Mouse (Mus musculus) heart, embryonic 13.5 days (tissue): ENCODE data around the gene Arhgap15. TPM values are rescaled to one million over a fixed set of nuclear protein-coding genes. Genes with fewer than 3 reads are reported as not detected.
A peak's percentile ranks its signal among the peaks of the same experiment; 100 is the strongest.

Source experiments
- ATAC-seq: fragments of 200-750 bp; cut with Nextera tagmentation; 2 replicates; pipeline ENCODE4 v1.8.0; 2017; ENCODE audit warnings: moderate TSS enrichment; ENCODE audit not compliant: insufficient number of reproducible peaks, low FRiP score, low TSS enrichment; ENCODE audit errors: extremely low read depth
- H3K27ac ChIP-seq: fragments of 300-500 bp; sonication (generic); replicated peaks from 2 replicates; pipeline ENCODE4 v1.5.1; 2015; ENCODE audit warnings: moderate library complexity, mild to moderate bottlenecking, inconsistent platforms
- H3K27me3 ChIP-seq: fragments of 300-500 bp; sonication (generic); replicated peaks from 2 replicates; pipeline ENCODE4 v1.6.1; 2015; ENCODE audit warnings: mild to moderate bottlenecking, inconsistent platforms
- H3K36me3 ChIP-seq: fragments of 300-500 bp; sonication (generic); 2 replicates; pipeline ENCODE4 v1.6.1; 2015; ENCODE audit warnings: mild to moderate bottlenecking, inconsistent platforms
- H3K4me1 ChIP-seq: fragments of 300-500 bp; sonication (generic); 2 replicates; pipeline ENCODE4 v1.6.1; 2015; ENCODE audit warnings: inconsistent platforms
- H3K4me2 ChIP-seq: fragments of 300-500 bp; sonication (generic); 2 replicates; pipeline ENCODE4 v1.6.1; 2015; ENCODE audit warnings: inconsistent platforms, mild to moderate bottlenecking, moderate library complexity
- H3K4me3 ChIP-seq: fragments of 300-500 bp; sonication (generic); 2 replicates; pipeline ENCODE4 v1.5.1; 2015; ENCODE audit warnings: moderate library complexity, mild to moderate bottlenecking, inconsistent platforms
- H3K9ac ChIP-seq: fragments of 300-500 bp; sonication (generic); 2 replicates; pipeline ENCODE4 v1.6.1; 2015; ENCODE audit warnings: inconsistent platforms, mild to moderate bottlenecking, moderate library complexity
- H3K9me3 ChIP-seq: fragments of 300-500 bp; sonication (generic); 2 replicates; pipeline ENCODE4 v1.6.1; 2016; ENCODE audit warnings: inconsistent platforms
- WGBS: fragments of 180-500 bp; shearing (Covaris S2); methylation state at CpG from one replicate; pipeline ENCODE4 v1.1.7; 2015; ENCODE audit warnings: mixed read lengths; 5-methylcytosine and 5-hydroxymethylcytosine counted together
- polyA plus RNA-seq: library from polyadenylated mRNA; unstranded; fragments of >200 nt; fragmentation: Nextera tagmentation; extraction: Ambion mirVana; gene quantifications from 2 replicates; pipeline ENCODE4 v1.2.1, GENCODE M21; 2015

Gene Arhgap15
- polyA plus RNA-seq, 1 experiment from 2014 or later, result 0.87 TPM

DNA sequence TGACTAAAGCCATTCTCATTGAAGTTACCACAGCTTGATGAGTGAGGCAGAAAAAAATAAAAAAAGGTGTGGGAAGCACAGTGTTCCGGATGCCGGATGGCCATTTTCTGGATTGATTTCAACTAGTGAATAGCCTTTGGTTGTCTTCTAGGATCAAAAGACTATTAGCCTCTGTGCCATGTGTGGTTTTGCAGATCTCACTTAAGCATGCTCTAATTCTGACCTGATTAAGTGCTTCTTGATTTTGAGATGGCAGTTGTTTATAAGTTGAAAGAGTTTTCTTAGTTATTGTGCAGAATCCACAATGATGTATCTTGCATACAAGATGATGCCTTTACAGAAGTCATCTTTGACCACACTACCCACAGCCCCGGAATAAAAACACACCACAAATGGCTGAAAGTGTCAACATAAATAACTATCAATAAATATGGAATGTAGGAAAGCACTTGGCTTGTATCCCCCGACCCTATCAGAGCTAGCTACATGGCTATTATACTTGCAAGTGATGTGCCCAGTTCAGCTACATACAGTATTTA lies 537.6 kb downstream of the Arhgap15 start:
- H3K9me3 ChIP-seq, result no peaks in the 10 kb centered on the region
- H3K27me3 ChIP-seq, result no peaks in the 10 kb centered on the region
- H3K9ac ChIP-seq, result no peak overlapping the region
- H3K4me3 ChIP-seq, result no peak overlapping the region
- H3K27ac ChIP-seq, result no peak overlapping the region
- 77% methylated on average over 4 of the region's 4 CpGs for WGBS
- no peaks in the 10 kb centered on the region for H3K4me1 ChIP-seq
- ATAC-seq, result no peak
- H3K36me3 ChIP-seq, result no peaks in the 10 kb centered on the region
- no peak overlapping the region for H3K4me2 ChIP-seq

DNA sequence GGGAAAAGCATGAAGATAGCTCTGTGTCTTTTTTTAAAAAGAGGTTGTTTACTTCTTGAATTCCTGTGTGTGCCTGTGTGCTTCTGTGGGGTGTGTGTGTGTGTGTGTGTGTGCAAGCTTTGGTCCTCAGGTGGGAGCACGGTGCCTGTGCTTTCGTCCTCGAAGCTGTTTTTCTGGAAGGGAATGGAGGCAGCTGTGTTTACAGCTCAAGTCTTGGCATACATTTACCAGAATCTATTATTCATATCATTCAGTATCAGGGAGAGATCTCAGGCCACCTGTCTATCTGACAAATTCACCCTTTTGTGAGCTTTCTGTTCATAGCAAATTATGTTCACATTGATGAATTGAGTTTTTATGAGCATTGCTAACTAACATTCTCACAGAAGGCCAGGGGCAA lies 550.5 kb downstream of the Arhgap15 start:
- Histone ChIP-seq H3K4me3 (no peak overlapping the region), H3K27me3 (no peaks in the 10 kb centered on the region), H3K36me3 (no peaks in the 10 kb centered on the region), H3K4me1 (no peaks in the 10 kb centered on the region), H3K27ac (no peak overlapping the region), H3K9ac (no peak overlapping the region), H3K4me2 (no peak overlapping the region), H3K9me3 (no peaks in the 10 kb centered on the region)
- ATAC-seq, result no peak
- 77% methylated on average over 3 of the region's 3 CpGs for WGBS

DNA sequence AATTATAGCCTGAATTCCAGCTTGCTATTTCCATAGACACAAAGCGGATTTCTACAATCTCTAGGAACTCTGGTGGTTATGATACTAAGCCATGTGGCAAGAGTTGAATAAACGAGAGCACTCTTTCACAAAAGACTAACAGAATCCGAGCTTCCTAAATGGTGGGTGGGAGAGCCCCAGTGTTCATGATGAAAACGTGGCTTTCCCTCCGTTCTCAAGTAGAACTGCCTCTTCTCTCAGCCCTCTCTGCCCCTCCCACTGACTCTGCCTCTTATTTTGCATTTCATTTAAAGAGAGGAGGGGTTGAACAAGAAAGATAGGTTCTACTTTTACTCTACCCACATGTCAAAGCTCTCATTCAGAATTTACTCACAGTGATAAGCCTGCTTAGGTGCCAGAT lies 551.3 kb downstream of the Arhgap15 start:
- 41% methylated on average over 5 of the region's 5 CpGs for WGBS

DNA sequence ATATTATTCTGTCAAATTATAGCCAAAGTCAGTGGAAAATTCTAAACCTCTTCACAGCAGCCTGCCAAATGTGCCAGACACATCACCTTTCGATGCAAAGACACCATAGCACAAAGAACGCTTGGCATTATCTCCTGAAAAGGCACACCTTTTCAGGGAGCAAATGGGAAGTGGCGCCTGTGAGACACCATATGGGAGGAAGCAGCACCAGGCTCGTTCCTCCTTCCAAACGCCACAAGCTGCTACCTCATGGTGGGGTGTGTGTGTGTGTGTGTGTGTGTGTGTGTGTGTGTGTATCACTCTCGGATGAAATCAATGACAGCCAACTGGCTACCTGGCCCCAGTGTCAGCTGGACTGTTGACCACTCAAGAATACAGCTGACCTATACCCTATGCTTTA lies 551.8 kb downstream of the Arhgap15 start:
- Histone ChIP-seq H3K27ac (no peak overlapping the region), H3K4me1 (no peaks in the 10 kb centered on the region), H3K4me2 (no peak overlapping the region), H3K9ac (no peak overlapping the region), H3K36me3 (no peaks in the 10 kb centered on the region), H3K9me3 (no peaks in the 10 kb centered on the region), H3K4me3 (no peak overlapping the region), H3K27me3 (no peaks in the 10 kb centered on the region)
- no peak for ATAC-seq
- 46% methylated on average over 6 of the region's 6 CpGs for WGBS

More for the DNA sequence above, 551.3 kb downstream of the Arhgap15 start:
- Histone ChIP-seq H3K36me3 (no peaks in the 10 kb centered on the region), H3K4me3 (no peak overlapping the region), H3K27me3 (no peaks in the 10 kb centered on the region), H3K9me3 (no peaks in the 10 kb centered on the region), H3K27ac (no peak overlapping the region), H3K9ac (no peak overlapping the region), H3K4me2 (no peak overlapping the region), H3K4me1 (no peaks in the 10 kb centered on the region)
- ATAC-seq, result no peak

DNA sequence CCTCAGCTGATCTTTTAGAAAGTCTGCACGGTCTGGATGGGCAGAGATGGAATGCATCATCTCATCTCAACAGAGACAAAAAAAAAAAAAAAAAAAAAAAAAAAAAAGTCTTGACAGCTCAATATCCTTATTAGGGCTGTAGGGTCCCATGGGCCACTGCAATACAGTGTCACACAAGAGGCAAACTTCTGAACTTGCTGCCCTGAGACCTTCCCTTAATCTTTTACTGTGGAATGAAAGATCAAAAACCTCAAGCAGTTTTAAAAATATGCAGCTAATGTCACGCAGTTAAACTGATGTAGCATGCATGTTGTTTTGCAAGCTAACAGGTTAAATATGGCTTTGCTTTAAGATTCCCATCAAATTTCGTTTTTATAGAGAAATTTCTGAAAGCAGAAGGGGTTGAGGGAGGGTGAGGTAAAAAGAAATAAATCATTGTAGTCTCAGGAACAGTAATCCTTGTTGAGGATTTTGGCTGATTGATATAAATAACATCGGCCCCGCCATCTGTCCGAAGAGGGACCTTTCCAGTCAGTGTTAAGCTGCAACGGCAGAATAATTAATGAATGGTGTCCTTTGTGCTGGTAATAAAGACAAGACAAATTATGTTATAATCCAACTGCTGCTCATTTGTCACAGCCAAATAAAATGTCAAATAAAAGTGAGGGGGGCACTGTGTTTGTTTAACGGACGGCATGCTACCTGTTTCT lies 555.8 kb downstream of the Arhgap15 start:
- no peaks in the 10 kb centered on the region for H3K9me3 ChIP-seq
- H3K27me3 ChIP-seq, result no peaks in the 10 kb centered on the region
- WGBS, result 64% methylated on average over 9 of the region's 9 CpGs
- no peaks in the 10 kb centered on the region for H3K4me1 ChIP-seq
- H3K4me3 ChIP-seq, result no peak overlapping the region
- no peak overlapping the region for H3K27ac ChIP-seq
- ATAC-seq, result no peak
- H3K9ac ChIP-seq, result no peak overlapping the region
- no peak overlapping the region; the same call in 1 of the 2 replicates for H3K4me2 ChIP-seq
- H3K36me3 ChIP-seq, result no peaks in the 10 kb centered on the region

DNA sequence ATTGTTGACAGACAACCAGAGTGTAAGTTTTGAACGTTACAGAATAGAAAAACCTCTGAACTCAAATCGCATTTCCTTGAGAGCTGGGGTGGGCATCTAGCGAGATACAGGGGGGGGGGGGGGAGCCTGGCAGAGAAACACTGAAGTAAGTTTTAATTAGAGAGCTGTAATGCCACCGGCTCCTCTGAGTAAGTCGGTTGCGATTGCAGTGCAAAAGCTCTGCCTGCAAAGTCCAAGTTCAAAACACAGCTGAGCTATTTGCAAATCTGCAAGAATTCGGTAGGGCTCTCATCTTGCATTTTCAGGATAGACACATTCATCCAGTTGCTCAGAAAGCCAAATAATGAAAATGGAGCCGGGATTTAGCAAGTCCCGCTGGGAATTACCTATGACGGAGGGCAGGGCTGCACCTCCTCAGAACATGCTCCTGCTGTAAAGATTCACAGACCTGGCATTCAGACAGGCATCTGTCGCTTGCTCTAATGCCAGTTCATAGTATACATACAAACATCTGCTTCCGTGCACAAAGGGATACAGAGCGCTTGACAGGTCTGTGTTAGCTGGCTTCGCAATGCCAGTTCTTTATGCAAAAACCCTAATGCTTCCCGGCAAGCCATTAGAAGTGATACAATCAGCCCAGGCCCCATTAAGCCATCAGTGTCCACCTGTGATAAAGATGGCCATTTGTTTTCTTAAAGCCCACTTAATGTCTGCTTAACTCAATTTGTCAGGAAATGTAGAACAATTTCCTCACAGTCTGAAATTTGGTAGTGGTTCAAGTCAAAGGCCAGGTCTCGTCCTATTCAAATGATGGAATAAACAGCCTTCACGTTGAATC lies 556.6 kb downstream of the Arhgap15 start:
- Histone ChIP-seq H3K4me2 (peak overlapping the region; percentile 12; the same call in 1 of the 2 replicates), H3K4me1 (no peaks in the 10 kb centered on the region), H3K27me3 (no peaks in the 10 kb centered on the region), H3K9me3 (no peaks in the 10 kb centered on the region), H3K36me3 (no peaks in the 10 kb centered on the region), H3K4me3 (no peak overlapping the region), H3K9ac (no peak overlapping the region), H3K27ac (no peak overlapping the region)
- 62% methylated on average over 17 of the region's 17 CpGs for WGBS
- no peak for ATAC-seq

- ATAC-seq, result no peak
- no peak overlapping the region for H3K27ac ChIP-seq
- H3K9ac ChIP-seq, result no peak overlapping the region
- H3K4me1 ChIP-seq, result no peaks in the 10 kb centered on the region
- no peak overlapping the region for H3K4me3 ChIP-seq
- no peaks in the 10 kb centered on the region for H3K36me3 ChIP-seq
- H3K4me2 ChIP-seq, result no peak overlapping the region
- no peaks in the 10 kb centered on the region for H3K9me3 ChIP-seq
- H3K27me3 ChIP-seq, result no peaks in the 10 kb centered on the region
- WGBS, result 49% methylated on average over 2 of the region's 2 CpGs
Measured at GRCm38 (mm10) chr2:44306137-44306536, 557.5 kb downstream of the Arhgap15 start.

DNA sequence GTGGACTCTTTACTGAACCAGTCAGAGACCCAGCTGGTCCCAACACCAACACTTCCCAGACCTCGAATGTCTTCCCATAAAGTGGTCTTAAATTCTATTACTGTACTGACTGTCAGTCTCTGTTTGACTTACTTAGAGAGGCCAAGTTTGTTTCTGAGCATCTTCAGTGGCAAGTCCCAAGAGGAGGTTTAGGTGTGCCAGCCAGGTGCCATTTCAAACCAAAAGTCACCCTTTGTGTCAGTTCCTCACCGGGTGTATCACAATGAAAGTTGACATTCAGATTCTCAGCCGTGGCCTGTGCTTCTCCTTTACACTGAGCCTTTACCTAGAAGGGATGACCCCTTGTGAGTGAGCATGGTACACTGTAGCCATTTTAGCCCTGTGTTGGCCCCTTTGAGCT lies 560.5 kb downstream of the Arhgap15 start:
- Histone ChIP-seq H3K9ac (no peak overlapping the region), H3K36me3 (no peaks in the 10 kb centered on the region), H3K27ac (no peak overlapping the region), H3K4me3 (no peak overlapping the region), H3K9me3 (no peaks in the 10 kb centered on the region), H3K4me1 (peaks cover 5% of the 10 kb centered on the region; the same call in 1 of the 2 replicates), H3K4me2 (no peak overlapping the region), H3K27me3 (no peaks in the 10 kb centered on the region)
- WGBS, result 83% methylated on average over 3 of the region's 3 CpGs
- no peak for ATAC-seq

DNA sequence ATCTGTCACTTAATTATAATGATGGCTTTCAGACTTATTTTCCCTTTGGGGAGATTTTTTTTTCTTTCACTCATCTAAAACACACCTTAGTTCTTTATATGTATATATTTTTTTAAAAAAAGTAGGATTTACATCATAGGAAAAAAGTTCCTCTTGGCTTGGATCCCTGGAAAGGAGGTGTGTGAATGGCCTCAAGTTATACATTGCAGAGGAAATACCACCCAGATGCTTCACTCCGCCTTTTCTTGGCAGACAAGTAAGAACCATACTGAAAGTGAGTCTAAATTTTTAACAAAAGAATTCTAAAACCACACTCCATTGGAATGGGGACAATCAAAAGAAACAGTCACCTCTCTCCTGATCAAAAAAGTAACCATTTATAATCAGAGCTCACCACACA lies 560.9 kb downstream of the Arhgap15 start:
- 75% methylated on average over 1 of the region's 1 CpGs for WGBS
- Histone ChIP-seq H3K4me1 (peaks cover 5% of the 10 kb centered on the region; the same call in 1 of the 2 replicates), H3K36me3 (no peaks in the 10 kb centered on the region), H3K9me3 (no peaks in the 10 kb centered on the region), H3K9ac (no peak overlapping the region), H3K27me3 (no peaks in the 10 kb centered on the region), H3K4me3 (no peak overlapping the region), H3K4me2 (no peak overlapping the region), H3K27ac (no peak overlapping the region)
- no peak for ATAC-seq

DNA sequence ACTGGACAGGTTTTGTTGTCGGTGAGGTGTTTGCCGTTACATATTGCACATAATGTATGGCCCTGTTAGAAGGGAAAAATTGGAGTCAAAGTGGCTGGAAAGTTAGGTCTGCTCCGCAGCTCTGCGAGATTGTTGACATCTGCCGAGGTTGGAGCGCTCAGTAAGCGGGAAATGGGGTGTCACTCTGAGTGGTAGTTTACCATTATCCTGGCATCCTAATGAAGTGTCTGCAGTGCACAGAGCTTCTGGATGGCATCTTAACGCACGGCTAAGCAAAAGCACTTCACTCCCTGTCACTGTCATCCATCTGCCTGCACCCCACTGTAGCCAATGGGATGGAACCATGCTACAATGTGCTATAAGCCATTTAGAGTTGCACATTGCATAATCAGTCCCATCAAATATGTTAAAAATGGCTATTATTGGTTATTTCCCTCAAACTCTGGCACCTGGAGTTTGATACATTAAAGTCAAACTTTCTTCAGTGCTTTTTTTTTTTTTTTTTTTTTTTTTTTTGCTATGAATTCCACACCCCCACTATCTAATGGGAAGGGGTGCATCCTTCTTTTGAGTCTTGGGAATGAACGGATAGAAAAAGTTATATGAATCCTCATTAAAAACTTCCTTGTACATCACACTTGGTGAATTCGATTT lies 561.6 kb downstream of the Arhgap15 start:
- Histone ChIP-seq H3K36me3 (no peaks in the 10 kb centered on the region), H3K9me3 (no peaks in the 10 kb centered on the region), H3K9ac (no peak overlapping the region), H3K4me3 (no peak overlapping the region), H3K4me2 (no peak overlapping the region), H3K4me1 (peaks cover 5% of the 10 kb centered on the region; the same call in 1 of the 2 replicates), H3K27me3 (no peaks in the 10 kb centered on the region), H3K27ac (no peak overlapping the region)
- 77% methylated on average over 11 of the region's 11 CpGs for WGBS
- ATAC-seq, result no peak

DNA sequence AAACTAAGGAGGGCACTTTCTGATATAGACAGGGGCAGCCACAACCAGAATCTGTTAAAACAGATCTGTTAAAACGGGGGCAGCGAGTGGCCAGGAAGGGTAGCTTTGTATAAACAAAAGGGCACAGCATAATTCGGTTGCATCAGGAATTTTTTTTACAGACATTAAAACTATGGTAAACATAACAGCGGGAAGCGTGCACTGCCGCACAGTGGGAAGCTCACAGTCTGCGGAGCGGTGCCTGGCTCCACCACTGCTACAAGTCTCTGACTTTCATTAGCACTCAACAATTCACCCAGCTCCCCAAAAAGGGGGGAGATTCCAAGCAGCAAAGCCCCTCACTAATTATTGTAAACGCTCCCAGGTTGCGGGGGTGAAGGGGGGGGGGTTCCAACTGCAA lies 562.6 kb downstream of the Arhgap15 start:
- H3K9ac ChIP-seq, result peak overlapping the region; percentile 58; the same call in 1 of the 2 replicates
- H3K36me3 ChIP-seq, result no peaks in the 10 kb centered on the region
- no peak overlapping the region for H3K27ac ChIP-seq
- 7% methylated on average over 10 of the region's 10 CpGs for WGBS
- no peaks in the 10 kb centered on the region for H3K9me3 ChIP-seq
- H3K27me3 ChIP-seq, result no peaks in the 10 kb centered on the region
- peak overlapping the region; percentile 67 for H3K4me2 ChIP-seq
- no peak for ATAC-seq
- peaks cover 5% of the 10 kb centered on the region; the same call in 1 of the 2 replicates for H3K4me1 ChIP-seq
- peak overlapping the region; percentile 40 for H3K4me3 ChIP-seq
